Mouse (Mus musculus): ENCODE data around the gene Tmem127. TPM values are rescaled to one million over a fixed set of nuclear protein-coding genes. Genes with fewer than 3 reads are reported as not detected.
A peak's percentile ranks its signal among the peaks of the same experiment; 100 is the strongest.
"Not testable (repeated sequence)": the region's sequence is repeated elsewhere in the genome, so short reads cannot be mapped to it uniquely, and the experiment has no call there.

The Tmem127 gene
- 29.0 and 29.5 TPM in 2 replicates for polyA plus RNA-seq (2015; fragmentation: Nextera tagmentation; extraction: Ambion mirVana)

DNA sequence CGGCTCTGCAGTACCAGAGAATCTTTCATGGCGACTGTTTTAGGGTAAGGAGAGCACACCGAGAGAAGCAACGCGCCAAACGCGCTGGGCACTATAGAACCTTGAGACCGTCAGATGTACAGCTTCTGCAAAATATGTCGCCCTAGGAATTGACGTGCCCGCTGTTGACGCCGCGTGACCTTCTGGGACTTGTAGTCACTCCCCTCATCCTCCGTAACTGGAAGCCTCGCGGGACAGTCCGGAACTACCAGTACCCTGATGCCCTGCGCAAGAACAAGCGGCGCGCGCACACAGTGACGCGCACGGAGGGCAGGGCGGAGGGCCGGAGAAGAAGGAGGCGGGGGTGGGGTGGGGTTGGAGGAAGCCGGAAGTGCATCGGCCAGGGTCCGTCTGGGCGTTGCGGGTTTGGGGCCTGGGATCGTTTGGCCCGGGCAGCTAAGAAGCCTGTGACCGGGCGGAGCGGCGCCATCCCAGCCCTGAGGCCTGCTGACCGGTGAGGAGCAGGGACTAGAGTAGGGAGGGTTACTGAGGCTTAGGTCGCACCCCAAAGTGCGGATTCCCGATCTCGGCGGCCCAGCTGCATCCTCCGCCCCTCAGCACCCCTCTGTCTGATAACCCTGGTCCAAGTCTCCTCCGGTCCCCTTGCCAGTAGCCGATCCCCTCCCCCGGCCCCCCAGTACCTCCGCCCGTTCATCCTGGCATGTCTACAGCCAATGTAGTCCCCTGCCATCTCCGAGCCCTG, at the start of gene Tmem127, which contains the start of gene Ciao1:
Gene Tmem127 (plus strand): TSS at position 317 of the 742 bp plus-strand sequence.
Gene Ciao1 (minus strand): TSS at position 225 of the 742 bp plus-strand sequence.
- peaks cover 29% of the 10 kb centered on the region for H3K4me1 ChIP-seq (ENCODE audit: insufficient read depth, low read length)
- no peaks in the 10 kb centered on the region for H3K27me3 ChIP-seq (ENCODE audit: insufficient read depth, low read length)
- H3K9ac ChIP-seq (replicated peaks; ENCODE audit: low read length) = peak within 1 kb of the TSS; percentile 88
- peaks cover 25% of the 10 kb centered on the region for H3K36me3 ChIP-seq (ENCODE audit: insufficient read depth, low read length)
- H3K27ac ChIP-seq (ENCODE audit: low read length) = peak within 1 kb of the TSS; percentile 80
- H3K4me2 ChIP-seq (replicated peaks; ENCODE audit: low read depth, low read length) = peak within 1 kb of the TSS; percentile 86
- H3K9me3 ChIP-seq (ENCODE audit: low read length) = no peaks in the 10 kb centered on the region
- peak; percentile 98 for ATAC-seq (ENCODE audit: low FRiP score, low TSS enrichment)
- WGBS = 0% methylated on average over 52 of the region's 53 CpGs
- peak within 1 kb of the TSS; percentile 95 for H3K4me3 ChIP-seq (ENCODE audit: low read length)

DNA sequence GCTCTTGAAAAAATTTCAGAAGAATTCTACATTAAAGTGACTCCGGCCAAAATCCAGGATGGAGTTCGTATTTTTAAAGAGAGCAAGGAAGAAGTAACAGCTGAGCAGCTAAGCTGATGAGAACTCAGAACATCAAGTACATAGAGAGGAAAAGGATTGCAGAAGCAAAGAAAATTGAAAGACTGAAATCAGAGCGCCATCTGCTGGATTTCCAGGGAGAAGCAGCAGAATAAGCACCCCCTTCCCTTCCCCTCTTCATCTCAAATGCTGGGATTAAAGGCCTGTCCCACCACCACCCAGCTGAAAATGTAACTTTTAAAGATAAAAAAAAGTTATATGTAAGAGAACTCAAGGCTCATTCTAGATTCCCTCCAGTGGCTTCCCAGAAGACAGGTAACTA, 42.8 kb upstream of the Tmem127 start:
- H3K36me3 ChIP-seq (ENCODE audit: insufficient read depth, low read length) = no peaks in the 10 kb centered on the region
- no peaks in the 10 kb centered on the region for H3K9me3 ChIP-seq (ENCODE audit: low read length)
- no peaks in the 10 kb centered on the region for H3K27me3 ChIP-seq (ENCODE audit: insufficient read depth, low read length)
- H3K4me3 ChIP-seq (ENCODE audit: low read length) = no peak overlapping the region
- no peak overlapping the region for H3K9ac ChIP-seq (replicated peaks; ENCODE audit: low read length)
- no peak overlapping the region for H3K4me2 ChIP-seq (replicated peaks; ENCODE audit: low read depth, low read length)
- peaks cover 11% of the 10 kb centered on the region for H3K4me1 ChIP-seq (ENCODE audit: insufficient read depth, low read length)
- ATAC-seq (ENCODE audit: low FRiP score, low TSS enrichment) = no peak
- H3K27ac ChIP-seq (ENCODE audit: low read length) = no peak overlapping the region
- 38% methylated on average over 3 of the region's 3 CpGs for WGBS

DNA sequence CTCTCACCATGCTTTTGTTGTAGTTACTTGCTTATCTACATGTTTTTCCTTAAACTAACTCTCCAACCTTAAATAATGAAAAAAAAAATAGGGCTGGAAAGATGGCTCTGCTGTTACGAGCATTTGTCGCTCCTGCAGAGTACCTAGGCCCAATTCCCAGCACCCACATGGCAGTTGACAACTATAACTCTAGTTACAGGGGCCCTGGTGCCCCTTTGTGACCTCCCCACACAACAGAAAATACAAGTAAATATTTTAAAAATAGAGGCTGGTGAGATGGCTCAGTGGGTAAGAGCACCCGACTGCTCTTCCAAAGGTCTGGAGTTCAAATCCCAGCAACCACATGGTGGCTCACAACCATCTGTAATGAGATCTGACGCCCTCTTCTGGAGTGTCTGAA, 41.8 kb upstream of the Tmem127 start:
- not testable (repeated sequence) for H3K27me3 ChIP-seq (ENCODE audit: insufficient read depth, low read length); H3K36me3 ChIP-seq (ENCODE audit: insufficient read depth, low read length); H3K4me2 ChIP-seq (replicated peaks; ENCODE audit: low read depth, low read length); ATAC-seq (ENCODE audit: low FRiP score, low TSS enrichment); H3K9me3 ChIP-seq (ENCODE audit: low read length); H3K27ac ChIP-seq (ENCODE audit: low read length); H3K9ac ChIP-seq (replicated peaks; ENCODE audit: low read length); H3K4me3 ChIP-seq (ENCODE audit: low read length)
- H3K4me1 ChIP-seq (ENCODE audit: insufficient read depth, low read length) = peaks cover 12% of the 10 kb centered on the region
- 91% methylated on average over 4 of the region's 4 CpGs for WGBS

DNA sequence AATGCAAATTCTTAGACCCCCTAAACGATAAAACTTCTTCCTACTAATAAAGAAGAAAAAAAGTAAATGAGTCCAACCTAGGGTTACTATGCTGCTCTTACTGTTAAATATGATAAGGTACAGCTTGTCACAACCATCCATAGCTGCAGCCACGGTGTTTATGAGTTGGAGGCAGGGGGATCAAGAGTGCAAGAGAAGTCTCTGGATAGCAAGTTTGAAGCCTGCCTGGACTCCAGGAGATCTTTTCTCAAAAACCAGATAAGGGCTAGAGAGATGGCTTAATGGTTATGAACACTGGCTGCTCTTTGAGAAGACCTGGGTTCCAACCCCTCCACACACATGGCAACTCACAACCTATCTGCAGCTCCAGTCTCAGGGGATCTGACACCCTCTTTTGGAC, 40.8 kb upstream of the Tmem127 start:
- ATAC-seq (ENCODE audit: low FRiP score, low TSS enrichment) = no peak
- no peak overlapping the region for H3K9ac ChIP-seq (replicated peaks; ENCODE audit: low read length)
- H3K4me3 ChIP-seq (ENCODE audit: low read length) = no peak overlapping the region
- no peaks in the 10 kb centered on the region for H3K9me3 ChIP-seq (ENCODE audit: low read length)
- H3K27ac ChIP-seq (ENCODE audit: low read length) = no peak overlapping the region
- H3K4me2 ChIP-seq (replicated peaks; ENCODE audit: low read depth, low read length) = no peak overlapping the region
- H3K27me3 ChIP-seq (ENCODE audit: insufficient read depth, low read length) = no peaks in the 10 kb centered on the region
- H3K4me1 ChIP-seq (ENCODE audit: insufficient read depth, low read length) = peaks cover 12% of the 10 kb centered on the region
- H3K36me3 ChIP-seq (ENCODE audit: insufficient read depth, low read length) = peaks cover 16% of the 10 kb centered on the region
- 96% methylated on average over 2 of the region's 2 CpGs for WGBS

DNA sequence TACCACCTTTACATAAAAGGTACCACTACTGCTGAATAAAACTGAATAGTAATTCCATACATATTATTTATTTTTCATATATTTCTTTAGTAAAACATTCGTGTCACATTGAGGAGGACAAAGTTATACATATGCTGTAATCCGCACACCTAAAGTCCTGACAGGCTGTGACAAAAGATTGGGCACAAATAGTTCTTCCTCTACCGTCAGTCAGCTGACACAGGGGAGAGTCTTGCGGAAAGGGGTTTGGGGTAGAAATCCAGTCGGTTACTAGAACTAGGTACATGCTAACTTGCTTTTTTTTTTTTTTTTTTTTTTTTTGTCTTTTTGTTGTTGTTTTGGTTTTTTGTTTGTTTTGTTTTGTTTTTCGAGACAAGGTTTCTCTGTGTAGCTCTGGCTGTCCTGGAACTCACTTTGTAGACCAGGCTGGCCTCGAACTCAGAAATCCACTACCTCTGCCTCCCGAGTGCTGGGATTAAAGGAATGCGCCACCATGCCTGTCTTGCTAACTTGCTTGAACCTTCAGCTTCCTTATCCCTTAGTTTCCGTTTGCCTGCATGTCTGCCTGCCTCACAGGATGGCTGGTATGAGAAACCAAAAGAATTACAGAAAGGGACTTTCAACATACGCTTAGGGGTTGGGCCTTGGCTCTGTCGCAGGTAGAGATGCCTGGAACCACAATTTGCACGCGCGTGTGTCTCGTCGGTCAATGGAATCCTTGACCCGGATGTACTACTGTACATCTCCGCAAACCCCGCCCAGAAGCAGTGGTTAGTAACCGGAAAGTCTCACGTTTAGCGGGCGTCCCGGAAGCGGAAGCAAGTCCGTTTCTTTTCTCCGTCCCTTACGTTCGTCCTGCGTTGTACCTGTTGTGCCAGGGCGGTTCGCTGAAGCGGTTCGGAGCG, 39.9 kb upstream of the Tmem127 start, which contains the start of the genes 1810024B03Rik and Snrnp200:
Gene 1810024B03Rik (minus strand): TSS at position 734 of the 905 bp plus-strand sequence.
Gene Snrnp200 (plus strand): TSS at position 840 of the 905 bp plus-strand sequence.
- ATAC-seq (ENCODE audit: low FRiP score, low TSS enrichment) = peak; percentile 98
- peaks cover 12% of the 10 kb centered on the region for H3K4me1 ChIP-seq (ENCODE audit: insufficient read depth, low read length)
- no peaks in the 10 kb centered on the region for H3K27me3 ChIP-seq (ENCODE audit: insufficient read depth, low read length)
- no peaks in the 10 kb centered on the region for H3K9me3 ChIP-seq (ENCODE audit: low read length)
- 12% methylated on average over 36 of the region's 36 CpGs for WGBS
- peak within 1 kb of the TSS; percentile 70 for H3K4me3 ChIP-seq (ENCODE audit: low read length)
- peak within 1 kb of the TSS; percentile 82 for H3K4me2 ChIP-seq (replicated peaks; ENCODE audit: low read depth, low read length)
- H3K27ac ChIP-seq (ENCODE audit: low read length) = peak within 1 kb of the TSS; percentile 58
- peak within 1 kb of the TSS; percentile 83 for H3K9ac ChIP-seq (replicated peaks; ENCODE audit: low read length)
- peaks cover 24% of the 10 kb centered on the region for H3K36me3 ChIP-seq (ENCODE audit: insufficient read depth, low read length)

DNA sequence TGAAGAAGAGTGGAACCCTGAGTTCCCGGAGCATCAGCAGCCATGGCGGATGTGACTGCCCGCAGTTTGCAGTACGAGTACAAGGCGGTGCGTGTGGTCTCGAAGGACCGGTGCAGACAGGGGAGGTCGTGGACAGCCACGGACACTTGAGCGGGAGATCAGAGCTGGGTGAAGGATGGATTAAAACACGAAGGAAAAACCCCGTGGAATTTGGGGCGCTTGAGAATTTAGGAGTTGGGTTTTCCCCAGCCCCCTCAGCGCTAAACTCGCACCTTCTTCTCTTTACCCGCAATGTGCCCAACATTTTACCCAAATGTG, 39.3 kb upstream of the Tmem127 start:
- H3K36me3 ChIP-seq (ENCODE audit: insufficient read depth, low read length) = peaks cover 28% of the 10 kb centered on the region
- H3K27me3 ChIP-seq (ENCODE audit: insufficient read depth, low read length) = no peaks in the 10 kb centered on the region
- peak overlapping the region; percentile 70 for H3K4me3 ChIP-seq (ENCODE audit: low read length)
- H3K27ac ChIP-seq (ENCODE audit: low read length) = peak overlapping the region; percentile 58
- H3K9me3 ChIP-seq (ENCODE audit: low read length) = no peaks in the 10 kb centered on the region
- ATAC-seq (ENCODE audit: low FRiP score, low TSS enrichment) = no peak; the same call in 1 of the 2 replicates
- WGBS = under 1% methylated on average over 17 of the region's 17 CpGs
- H3K9ac ChIP-seq (replicated peaks; ENCODE audit: low read length) = peak overlapping the region; percentile 83
- H3K4me1 ChIP-seq (ENCODE audit: insufficient read depth, low read length) = peaks cover 12% of the 10 kb centered on the region
- peak overlapping the region; percentile 82 for H3K4me2 ChIP-seq (replicated peaks; ENCODE audit: low read depth, low read length)

DNA sequence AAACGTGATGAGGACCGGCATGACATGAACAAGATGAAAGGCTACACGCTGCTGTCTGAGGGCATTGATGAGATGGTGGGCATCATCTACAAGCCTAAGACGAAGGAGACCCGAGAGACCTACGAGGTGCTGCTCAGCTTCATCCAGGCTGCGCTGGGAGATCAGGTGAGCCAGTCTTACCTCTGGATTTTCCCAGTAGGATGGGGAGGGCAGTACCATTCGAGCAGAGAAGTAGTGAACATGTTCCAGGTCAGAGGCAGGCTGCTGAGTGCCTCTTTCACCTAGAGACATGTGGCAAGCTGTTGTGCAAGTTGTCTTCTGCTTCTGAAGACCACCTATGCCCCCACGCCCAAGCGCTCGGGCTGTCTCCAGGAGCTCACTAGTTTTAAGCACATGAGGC, 37.0 kb upstream of the Tmem127 start:
- Histone ChIP-seq H3K9me3 (ENCODE audit: low read length) (no peaks in the 10 kb centered on the region), H3K4me2 (replicated peaks; ENCODE audit: low read depth, low read length) (no peak overlapping the region), H3K4me1 (ENCODE audit: insufficient read depth, low read length) (peaks cover 12% of the 10 kb centered on the region), H3K27ac (ENCODE audit: low read length) (no peak overlapping the region), H3K9ac (replicated peaks; ENCODE audit: low read length) (no peak overlapping the region), H3K36me3 (ENCODE audit: insufficient read depth, low read length) (peaks cover 48% of the 10 kb centered on the region), H3K27me3 (ENCODE audit: insufficient read depth, low read length) (no peaks in the 10 kb centered on the region), H3K4me3 (ENCODE audit: low read length) (no peak overlapping the region)
- no peak for ATAC-seq (ENCODE audit: low FRiP score, low TSS enrichment)
- WGBS = 91% methylated on average over 11 of the region's 11 CpGs

DNA sequence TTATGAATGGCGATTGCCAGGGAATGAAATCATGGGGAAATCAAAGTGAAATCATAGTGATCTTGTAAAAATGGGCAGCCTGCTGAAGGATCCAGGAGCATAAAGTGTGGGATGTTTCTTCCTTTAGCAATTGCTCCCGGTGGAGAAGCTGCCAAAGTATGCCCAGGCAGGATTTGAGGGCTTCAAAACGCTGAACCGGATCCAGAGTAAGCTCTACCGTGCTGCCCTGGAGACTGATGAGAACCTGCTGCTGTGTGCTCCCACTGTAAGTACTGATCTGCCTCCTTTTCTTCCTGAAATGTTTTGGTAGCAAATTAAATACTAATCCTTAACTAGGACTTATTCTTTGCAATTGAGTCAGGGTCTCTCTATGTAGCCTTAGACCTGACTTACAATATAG, 30.0 kb upstream of the Tmem127 start:
- no peak for ATAC-seq (ENCODE audit: low FRiP score, low TSS enrichment)
- H3K9me3 ChIP-seq (ENCODE audit: low read length) = no peaks in the 10 kb centered on the region
- H3K27ac ChIP-seq (ENCODE audit: low read length) = no peak overlapping the region
- H3K36me3 ChIP-seq (ENCODE audit: insufficient read depth, low read length) = peaks cover 86% of the 10 kb centered on the region
- 91% methylated on average over 5 of the region's 5 CpGs for WGBS
- no peak overlapping the region for H3K4me3 ChIP-seq (ENCODE audit: low read length)
- no peaks in the 10 kb centered on the region for H3K27me3 ChIP-seq (ENCODE audit: insufficient read depth, low read length)
- H3K9ac ChIP-seq (replicated peaks; ENCODE audit: low read length) = no peak overlapping the region
- no peak overlapping the region for H3K4me2 ChIP-seq (replicated peaks; ENCODE audit: low read depth, low read length)
- H3K4me1 ChIP-seq (ENCODE audit: insufficient read depth, low read length) = no peaks in the 10 kb centered on the region

DNA sequence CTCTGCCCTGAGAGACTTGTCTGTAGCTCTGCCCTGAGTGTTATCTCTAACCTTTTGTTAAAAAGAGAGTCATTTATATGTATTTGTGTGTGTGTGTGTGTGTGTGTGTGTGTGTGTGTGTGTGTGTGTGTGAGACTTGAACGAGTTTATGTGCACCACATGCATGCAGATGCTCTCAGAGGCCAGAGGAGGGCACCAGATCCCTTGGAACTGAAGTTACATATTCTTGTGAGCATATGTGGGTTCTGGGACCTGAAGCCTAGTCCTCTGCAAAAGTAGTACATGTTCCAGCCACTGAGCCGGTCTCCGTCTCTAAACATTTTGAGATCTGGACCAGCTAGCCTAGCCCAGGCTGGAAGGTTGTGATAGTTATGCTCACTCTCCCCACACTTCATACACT, 22.4 kb upstream of the Tmem127 start:
- Histone ChIP-seq H3K4me2 (replicated peaks; ENCODE audit: low read depth, low read length) (no peak overlapping the region), H3K36me3 (ENCODE audit: insufficient read depth, low read length) (peaks cover 90% of the 10 kb centered on the region), H3K4me1 (ENCODE audit: insufficient read depth, low read length) (no peaks in the 10 kb centered on the region), H3K9me3 (ENCODE audit: low read length) (peaks cover 6% of the 10 kb centered on the region), H3K9ac (replicated peaks; ENCODE audit: low read length) (no peak overlapping the region), H3K27me3 (ENCODE audit: insufficient read depth, low read length) (no peaks in the 10 kb centered on the region), H3K27ac (ENCODE audit: low read length) (no peak overlapping the region), H3K4me3 (ENCODE audit: low read length) (no peak overlapping the region)
- no peak for ATAC-seq (ENCODE audit: low FRiP score, low TSS enrichment)
- 99% methylated on average over 3 of the region's 3 CpGs for WGBS
